Mouse (Mus musculus): ENCODE measurements around the gene Psd4. TPM values are rescaled to one million over a fixed set of nuclear protein-coding genes. Genes with fewer than 3 reads are reported as not detected.

Psd4 gene
- polyA plus RNA-seq, 2 experiments from 2014 or later: 86.5 to 142 TPM

DNA sequence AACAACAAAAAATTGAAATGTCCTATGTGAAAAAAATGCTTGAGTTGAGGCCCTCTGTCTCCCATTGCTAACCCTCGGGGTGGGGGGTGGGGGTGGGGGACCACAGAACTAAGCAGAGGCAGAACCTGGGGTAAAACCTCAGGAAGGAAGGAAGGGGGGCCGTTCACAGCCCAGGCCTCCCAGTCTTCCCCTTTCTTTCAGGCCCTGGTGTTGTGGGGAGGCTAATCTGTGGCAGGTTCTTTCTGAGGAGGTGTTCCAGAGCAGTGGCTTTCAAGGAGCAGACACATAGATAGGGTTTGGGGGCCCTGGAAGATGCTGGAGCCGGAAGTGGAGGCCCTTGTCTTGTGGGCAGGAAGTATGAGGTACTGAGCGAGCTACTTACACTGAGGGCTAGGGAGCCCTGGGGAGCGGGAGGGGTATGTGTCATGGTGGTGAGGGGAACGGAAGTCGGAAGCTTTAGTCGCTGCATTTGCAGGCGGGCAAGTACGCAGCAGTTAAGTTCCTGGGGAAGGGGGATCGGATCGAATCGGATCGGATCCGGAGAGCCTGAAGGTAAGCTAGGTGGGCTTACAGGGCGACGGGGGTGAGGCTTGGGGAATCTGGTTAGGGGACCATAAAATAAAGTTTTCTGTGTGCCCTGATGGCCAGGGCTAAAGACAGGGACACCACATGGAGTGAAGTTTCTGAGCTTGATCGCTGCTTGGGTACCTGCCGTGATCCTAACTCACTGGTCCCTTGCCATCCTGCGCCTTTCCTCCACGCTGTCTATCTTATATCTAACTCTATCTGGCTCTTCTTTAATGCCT lies 19.0 kb downstream of the Psd4 start:
- ATAC-seq: peak; percentile 80

DNA sequence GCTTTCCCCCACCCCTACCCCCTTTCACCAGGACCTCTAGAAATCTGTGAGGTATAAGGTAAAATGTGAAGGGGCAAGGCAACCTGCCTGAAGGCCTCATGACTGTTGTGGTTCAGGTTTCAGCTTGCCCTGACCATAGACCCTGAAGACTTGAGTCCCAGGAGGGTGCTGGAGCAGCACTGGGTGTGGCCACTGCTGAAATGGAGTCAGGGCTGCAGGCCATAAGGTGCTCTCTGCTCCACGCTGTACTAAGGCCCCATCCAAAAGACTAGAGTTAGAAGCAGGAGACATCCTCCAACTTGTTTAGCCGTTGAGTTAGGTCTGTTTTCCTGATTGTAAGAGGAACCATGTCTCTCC lies 19.6 kb downstream of the Psd4 start:
- ATAC-seq: no peak

DNA sequence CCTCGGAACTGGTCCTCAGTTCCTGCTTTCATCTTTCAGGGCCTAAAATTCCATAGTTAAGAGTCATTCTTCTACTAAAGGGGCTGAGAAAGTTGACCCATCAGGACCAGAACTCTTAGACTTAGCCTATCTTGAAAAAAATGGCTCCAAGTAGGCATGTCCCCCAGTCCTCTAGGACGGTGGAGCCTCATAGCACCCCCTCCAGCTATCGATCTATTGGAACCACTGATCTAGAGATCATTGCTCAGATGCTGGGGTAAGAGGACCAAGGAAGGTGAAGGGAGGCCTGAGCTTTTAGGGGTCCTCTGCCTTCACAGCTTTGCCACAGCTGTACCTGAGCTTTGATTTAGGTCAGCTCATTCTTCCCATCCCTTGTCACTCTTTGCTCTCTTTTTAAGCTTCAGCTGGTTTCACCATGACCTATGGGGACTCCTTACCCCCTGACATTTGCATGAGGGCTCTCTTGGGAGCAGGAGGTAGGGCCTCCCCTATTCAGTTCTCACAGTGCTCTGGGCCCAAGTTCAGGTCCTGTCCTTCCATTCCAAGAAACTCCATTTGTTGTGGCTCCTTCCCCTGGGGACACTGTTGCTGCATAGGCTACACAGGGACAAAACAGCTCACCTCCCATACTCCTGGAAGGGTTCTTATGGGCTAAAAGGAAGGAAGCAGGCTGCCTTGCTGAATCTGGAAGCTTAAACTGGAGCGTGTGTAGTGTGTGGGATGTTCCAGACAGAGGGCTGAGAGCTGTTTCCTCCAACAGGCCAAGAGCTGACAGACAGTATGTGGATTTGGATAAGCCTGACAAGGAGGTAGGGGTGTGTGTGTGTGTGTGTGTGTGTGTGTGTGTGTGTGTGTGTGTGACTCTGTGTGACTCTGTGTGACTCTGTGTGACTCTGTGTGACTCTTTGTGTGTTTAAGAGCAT lies 20.2 kb downstream of the Psd4 start:
- ATAC-seq: no peak

DNA sequence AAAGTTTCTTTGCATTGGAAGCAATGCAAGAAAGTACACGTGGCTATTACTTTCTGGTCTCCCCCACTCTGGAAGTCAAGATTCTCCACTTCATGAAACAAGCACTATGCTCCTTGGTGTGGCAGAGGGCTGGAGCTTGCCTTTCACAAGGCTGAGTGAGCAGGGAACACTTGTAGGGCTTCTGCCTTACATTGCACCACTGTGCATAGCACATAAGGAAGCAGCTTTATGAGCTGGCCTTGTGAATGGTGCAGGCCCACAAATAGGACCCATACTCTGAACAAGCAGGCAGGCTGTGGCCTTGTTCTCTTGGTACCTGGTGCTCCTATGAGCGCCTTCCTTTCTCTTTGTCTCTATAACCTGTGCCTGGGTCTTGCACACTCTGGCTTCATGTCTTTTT lies 25.9 kb downstream of the Psd4 start:
- no peak for ATAC-seq

DNA sequence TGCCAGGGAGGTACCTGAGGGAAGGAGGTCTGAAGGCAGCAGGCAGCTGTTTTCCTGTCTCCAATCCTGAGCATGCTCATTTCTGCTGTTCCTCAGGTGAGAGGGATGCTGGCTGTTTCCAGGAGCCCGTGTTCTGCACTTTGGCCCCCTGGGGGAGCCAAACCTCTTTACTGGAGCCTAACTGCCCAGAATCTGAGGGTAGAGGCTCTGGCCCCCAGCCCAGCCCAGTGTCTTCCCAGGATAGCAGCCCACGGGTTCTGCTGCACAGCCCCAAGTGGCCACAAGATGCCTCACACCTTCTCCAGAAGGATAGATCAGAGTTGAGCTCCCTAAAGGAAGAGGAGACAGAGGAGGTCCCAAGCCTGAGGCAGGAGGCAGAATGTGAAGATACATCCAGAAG lies 29.7 kb downstream of the Psd4 start:
- ATAC-seq: no peak

DNA sequence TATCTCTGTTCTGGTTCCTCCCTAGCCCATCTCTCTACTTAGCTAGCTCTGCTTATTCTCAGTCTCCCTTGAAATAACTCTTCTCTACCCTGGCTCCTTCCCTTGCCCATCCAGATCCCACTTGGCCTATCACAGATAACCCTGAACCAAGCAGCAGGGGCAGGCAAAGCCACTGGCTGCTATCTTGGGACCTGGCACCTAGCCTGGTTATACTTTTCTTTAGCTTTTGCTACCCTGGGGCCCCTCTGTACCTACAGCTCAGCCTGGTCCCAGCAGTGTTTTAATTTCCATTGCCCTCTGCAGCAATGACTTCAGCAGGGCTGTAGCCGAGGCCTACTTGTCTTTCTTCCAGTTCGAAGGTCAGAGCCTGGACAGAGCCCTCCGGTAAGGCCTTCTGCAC lies 33.3 kb downstream of the Psd4 start:
- ATAC-seq: no peak

DNA sequence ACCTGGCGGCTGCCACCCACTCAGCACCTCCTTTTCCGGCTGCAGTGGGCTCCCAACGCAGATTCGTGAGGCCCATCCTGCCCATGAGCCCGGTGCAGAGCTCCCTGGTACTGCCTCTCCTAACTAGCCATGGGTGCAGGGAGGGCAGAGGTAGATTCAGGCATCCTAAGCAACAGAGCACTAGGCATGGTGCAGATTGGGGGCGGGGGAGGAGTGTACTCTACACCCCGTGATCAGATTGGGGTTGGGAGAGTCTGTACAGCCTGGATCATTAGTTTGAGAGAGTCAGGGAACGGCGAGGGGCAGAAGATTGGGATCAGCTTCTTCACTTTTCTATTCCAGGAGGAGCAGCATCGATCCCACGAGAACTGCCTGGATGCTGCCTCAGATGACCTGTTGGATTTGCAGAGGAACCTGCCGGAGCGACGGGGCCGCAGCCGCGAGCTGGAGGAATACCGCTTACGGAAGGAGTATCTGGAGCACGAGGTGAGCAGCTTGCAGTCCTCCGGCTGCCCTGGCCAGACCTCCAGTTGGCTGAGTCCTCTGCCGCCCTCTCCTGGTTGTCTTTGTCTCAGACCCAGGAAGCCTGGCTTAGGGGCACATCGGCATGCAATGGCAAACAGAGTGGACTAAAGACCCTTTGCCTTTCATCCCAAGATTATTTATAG lies 38.1 kb downstream of the Psd4 start:
- ATAC-seq: peak; percentile 45

DNA sequence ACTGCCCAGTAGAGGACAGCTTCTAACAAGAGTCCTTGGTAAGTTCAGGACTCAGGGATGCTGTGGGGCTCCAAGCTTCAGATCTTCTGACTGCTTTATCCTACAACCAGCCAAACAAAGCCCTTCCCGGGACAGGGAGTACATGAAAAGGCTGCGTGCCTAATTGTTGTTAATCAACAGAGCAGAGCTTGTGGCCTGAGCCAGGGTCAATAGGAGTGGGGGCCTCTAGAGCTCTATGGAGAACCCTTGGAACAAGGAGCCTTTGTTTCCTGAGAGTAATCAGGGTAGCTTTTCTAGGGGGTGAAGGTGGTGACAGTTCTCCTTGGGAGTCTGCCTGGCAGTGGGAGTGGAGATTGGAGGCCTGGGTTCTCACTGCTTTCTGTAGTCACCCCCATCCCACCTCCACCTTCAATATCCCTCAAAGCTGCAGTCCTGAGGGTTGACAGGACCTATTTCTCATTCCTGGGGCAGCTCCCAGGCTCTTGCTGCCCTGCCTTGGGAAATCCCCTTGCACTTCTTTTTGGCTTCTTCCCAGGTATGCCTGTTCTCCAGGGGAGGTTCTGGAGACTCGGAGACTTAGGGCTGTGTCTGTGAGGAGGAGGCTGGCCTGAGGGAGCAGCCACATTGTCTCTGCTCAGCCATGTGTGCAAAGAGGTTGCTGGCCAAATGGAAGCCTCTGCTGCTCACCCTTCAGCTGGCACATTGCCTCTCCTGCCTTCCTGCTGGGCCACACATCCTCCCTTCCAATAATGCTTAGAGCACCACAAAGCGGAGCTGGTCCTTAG lies 40.5 kb downstream of the Psd4 start:
- no peak for ATAC-seq

DNA sequence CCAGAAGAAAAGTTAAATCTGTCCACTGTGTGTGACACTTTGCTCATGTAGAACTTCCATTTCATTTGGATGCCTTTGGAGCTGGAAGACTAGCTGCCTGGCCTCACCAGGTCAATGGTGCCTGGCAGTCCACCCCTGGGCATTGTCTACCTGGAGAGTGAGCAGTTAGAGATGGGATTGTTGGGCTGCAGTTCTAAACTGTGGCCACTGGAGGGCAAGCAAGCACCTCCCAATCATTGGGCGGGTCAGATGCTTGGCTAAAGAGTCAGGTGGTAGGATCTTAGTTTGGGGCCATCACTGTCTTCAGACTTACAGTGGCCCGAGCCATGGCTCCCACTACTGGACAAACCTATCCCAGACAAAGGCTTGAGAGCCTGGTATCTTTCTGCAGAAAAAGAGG lies 41.8 kb downstream of the Psd4 start:
- ATAC-seq: peak; percentile 74

DNA sequence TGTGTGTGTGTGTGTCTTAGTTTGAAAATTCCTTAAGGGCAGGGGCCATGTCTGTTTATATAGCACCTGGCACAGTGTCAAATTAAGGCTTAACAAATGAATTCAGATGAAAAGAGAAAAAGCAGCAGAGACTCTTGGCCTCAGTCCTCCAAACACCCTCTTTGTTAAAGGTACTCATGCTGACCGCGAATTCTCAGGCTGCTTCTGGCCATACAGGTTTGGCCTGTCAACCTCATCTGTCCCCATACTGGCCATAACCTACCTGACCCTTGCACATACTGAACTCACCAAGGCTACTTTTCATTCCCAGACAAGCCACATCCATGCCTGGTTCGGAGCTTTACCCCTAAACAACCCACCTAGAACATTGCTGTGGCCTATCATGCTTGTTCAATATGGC lies 45.8 kb downstream of the Psd4 start:
- ATAC-seq: no peak

DNA sequence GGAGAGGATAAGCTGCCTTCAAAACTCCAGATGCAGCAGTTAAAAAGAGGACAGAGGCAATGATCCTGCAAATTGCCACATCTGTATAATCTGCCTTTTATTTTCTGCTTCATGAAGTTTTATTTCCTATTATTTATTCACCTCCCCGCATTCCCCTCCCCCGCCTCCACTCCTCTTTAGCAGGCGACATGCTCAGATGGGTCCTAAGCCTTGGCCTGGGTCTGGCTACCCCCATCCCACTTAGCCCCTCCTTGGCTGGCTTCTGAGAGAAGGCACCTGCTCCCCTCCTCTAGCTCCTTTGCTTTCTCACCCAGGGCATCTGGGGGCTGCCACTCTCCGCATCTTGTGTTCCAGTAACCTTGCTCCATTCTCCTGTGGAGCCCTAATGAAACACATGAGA lies 46.3 kb downstream of the Psd4 start:
- no peak for ATAC-seq

DNA sequence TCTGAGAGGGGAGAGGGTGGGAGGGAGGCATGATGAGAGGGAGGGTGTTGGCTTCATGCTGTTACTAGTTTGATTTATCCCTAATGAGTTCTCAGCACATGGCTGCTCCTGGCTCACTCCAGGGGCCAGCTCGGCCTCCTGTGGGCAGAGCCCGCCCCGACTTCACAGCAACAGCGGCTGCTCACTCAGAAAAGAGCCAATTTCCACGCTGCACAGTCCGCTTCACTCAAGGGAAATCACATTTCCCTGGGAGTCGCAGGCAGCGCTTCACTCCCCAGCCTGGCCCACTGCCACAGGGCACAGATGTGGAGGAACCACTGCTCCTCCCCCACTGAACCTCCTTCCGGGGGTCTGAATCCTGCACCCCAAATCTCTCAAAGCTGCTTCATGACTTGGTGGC lies 49.3 kb downstream of the Psd4 start:
- ATAC-seq: no peak

DNA sequence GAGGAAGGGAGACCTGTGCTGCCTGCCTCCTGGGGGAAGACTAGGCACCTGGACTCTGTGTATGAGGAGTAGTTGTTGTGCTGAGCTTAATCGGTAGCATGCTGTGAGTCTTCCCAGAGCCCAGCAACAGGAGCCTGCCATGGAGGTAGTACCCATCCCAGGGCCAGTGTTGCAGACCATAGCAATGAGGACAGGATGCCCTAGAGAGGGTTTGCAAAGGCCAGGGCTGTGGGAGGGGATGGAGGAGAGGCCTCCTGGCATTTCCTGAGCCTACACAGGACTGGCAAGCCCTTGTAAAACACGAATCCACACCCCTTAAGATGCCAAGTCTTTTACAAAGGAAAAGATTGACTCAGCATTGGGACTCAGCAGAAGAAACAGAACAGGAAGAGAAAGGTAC lies 49.7 kb downstream of the Psd4 start:
- no peak for ATAC-seq

DNA sequence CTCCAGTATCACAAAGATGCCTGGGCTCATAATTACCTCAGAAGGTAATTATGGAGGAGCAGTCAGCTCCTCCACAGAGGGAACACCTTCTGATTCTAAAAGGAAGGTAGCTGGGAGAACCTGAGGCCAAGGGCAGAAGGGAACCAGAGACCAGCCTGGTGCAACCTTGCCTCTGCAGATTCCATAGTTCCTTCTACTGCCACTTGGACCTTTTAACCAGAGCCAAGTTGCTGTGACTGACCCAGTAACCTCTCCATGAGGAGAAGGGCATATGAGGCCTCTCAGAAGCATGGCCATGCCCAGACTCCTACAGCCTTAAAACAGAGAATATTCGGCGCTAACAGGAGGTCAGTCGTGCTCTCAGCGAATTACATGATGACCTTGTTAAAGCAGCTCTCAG lies 50.2 kb downstream of the Psd4 start:
- ATAC-seq: no peak

DNA sequence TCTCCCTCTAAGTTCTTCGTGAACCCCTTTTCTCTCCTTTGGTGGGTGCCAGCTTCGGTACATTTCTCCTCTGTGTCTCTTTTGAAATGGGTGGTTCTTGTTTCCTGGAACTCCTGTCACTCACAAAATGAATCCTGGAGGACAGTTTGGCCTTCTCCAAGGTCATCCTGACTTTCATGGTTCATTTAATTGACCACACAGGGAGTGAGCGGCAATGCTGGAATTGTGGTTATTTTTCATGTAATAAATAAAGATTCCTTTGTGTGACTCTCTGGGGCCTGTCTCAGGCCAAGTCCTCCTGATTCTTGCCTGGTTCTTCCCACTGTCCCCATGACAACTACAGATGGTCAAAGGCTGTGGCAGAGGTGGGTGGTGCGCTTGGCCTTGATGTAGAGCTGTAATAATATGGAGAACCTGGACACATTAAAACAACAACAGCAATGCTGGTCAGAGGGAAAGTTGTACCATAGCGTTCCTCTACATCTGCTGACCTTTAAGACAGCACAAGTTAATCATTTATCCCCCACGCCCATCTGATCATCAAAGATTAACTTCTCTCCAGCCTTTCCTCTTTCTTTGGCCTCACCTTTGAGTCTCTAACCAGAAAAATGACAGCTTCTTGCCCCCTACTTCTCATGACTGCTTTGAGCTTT lies 54.0 kb downstream of the Psd4 start:
- ATAC-seq: no peak

DNA sequence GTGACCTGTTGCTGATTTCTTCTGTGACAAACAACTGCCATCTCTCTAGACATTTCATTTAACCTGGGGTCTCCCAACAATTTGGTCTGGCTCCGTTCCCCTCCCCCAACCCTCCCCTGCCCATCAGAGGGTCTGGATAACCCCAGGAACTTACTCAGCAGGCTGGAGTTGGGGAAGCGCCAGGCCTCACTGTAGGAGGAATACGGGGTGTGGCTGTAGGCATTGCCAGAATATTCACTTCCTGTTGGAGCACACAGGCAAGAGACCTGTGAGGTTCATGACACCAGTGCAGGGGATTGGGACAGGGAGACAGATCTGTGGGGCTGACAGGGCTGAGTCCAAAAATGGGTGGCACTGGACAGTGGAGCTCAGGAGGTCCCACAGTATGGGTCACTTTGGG lies 55.4 kb downstream of the Psd4 start:
- ATAC-seq: no peak

DNA sequence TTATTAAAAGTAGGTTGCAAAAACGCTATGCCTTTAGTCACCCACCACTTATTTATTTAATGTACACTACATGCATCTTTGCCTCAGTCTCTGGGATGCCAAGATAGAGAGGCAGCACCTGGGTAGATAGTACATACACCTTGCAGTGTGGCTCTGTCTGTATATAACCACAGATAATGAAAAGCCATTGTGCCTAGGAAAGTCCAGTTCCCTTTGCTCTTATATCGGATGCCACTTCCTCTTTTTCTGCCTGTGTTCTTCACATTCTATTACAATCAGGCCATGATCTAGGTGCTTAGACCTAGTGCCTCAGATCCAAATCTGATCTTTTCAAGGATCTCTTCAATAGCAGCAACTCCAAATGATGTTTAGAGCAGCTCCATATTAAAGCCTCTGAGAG lies 58.2 kb downstream of the Psd4 start:
- no peak for ATAC-seq

DNA sequence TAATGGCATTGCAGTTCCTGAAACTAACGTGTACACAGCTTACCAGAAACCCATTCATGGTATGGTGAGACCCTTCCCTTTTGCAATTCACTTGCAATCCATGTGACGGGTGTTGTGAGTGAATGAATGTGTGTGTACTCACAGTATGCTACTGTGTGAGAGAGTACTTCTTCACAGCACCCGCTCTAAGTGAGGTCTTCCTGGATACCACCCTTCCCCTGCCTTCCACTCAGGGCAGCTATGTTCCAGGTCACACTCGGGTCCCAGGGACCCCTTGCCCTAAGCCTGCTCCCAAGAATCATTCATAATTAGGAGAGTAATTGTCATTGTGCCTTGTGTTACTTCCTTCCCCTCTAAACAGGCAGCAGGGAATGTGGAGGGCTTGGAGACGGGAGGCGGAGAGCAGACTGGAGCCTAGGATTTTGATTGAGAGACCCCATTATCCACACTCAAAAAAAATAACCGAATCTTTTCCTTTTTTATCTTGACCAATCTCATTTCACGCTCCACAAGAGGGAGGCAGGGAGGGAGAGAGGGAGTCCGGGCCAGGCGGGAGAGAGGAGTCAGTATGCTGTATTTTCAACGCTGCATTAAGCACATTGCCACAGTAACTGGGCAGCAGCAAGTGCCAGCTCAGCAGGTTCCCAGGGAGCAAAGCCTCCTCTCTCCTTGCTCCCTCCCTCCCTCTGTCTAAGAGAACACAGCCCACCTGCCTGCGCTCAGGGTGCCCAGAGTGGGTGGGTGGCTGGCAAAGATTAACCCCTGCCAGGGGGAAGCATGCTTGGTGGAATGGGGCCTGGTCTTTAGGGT lies 60.7 kb downstream of the Psd4 start:
- ATAC-seq: no peak

DNA sequence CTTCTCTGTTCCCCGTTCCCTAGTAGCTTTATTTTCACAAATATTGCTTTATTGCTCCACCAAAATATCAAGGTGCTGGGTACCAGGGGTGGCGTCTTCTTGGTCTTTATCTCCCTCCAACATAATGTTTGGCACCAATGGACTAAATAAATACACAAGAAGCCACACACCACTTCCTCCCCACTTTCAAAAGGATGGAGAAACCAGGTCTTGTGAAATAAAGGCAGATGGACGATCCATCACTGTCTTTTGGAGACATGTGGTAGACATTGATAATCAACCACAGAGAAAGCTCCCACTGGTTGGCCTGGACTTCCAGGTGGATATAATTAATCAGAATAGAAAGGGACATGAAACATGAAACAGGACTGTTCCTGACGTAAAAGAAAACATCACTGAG lies 62.4 kb downstream of the Psd4 start:
- ATAC-seq: no peak

DNA sequence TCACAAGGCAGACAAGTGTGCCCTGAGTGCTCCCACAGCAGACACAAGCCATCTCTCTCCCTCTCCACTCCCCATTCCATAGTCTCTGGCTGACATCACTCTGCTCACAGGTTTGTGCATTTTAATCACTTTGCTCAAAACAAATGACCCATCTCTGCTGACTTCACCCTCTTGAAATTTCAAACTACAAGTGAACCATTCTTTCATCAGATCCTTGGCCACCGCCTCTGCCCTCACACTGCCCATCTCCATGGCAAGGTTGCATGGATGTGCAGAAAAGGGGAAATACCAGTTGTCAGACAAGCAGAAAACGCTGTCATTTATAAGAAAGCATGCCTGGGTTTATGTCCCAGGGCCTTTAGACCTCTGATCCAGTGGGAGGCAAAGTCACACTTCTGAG lies 67.3 kb downstream of the Psd4 start:
- no peak for ATAC-seq

DNA sequence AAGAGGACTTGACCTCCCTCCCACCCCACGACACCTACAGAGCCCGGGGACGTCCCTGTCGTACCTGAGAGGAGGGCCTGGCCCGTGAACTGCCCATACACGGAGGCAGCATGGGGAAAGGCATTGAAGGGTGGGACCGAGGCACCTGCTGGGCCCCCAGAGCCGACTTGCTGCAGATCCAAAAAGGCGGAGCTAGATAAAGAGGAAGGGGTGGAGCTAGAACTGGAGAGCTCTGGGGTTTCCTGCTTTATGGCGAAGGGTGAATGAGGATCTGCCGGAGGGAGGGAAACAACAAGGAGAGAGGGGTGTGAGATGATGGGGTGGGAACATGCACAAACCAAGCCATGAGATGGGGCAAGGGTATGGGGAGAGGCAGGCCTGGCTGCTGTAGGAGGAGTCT lies 68.3 kb downstream of the Psd4 start:
- ATAC-seq: no peak

Measured in CD4-positive, CD25-positive, alpha-beta regulatory T cell, adult 4 months (primary cell).